Mouse (Mus musculus) forebrain, embryonic 13.5 days (tissue): ENCODE measurements around the gene Nat8l. TPM values are rescaled to one million over a fixed set of nuclear protein-coding genes. Genes with fewer than 3 reads are reported as not detected.

Experiments
- ATAC-seq: fragments of 200-750 bp; cut with Nextera tagmentation; 2 replicates; pipeline ENCODE4 v1.8.0; 2017
- H3K27ac ChIP-seq: fragments of 300-500 bp; sonication (generic); 2 replicates; pipeline ENCODE4 v1.5.1; 2015; ENCODE audit warnings: inconsistent platforms, mild to moderate bottlenecking, moderate library complexity
- H3K27me3 ChIP-seq: fragments of 300-500 bp; sonication (generic); 2 replicates; pipeline ENCODE4 v1.6.1; 2015; ENCODE audit warnings: mild to moderate bottlenecking, inconsistent platforms
- H3K36me3 ChIP-seq: fragments of 300-500 bp; sonication (generic); 2 replicates; pipeline ENCODE4 v1.6.1; 2015; ENCODE audit warnings: mild to moderate bottlenecking, inconsistent platforms; ENCODE audit not compliant: poor library complexity, severe bottlenecking
- H3K4me1 ChIP-seq: fragments of 300-500 bp; sonication (generic); 2 replicates; pipeline ENCODE4 v1.6.1; 2015; ENCODE audit warnings: inconsistent platforms
- H3K4me2 ChIP-seq: fragments of 300-500 bp; sonication (generic); 2 replicates; pipeline ENCODE4 v1.6.1; 2015; ENCODE audit warnings: inconsistent platforms, mild to moderate bottlenecking, moderate library complexity
- H3K4me3 ChIP-seq: fragments of 300-500 bp; sonication (generic); 2 replicates; pipeline ENCODE4 v1.5.1; 2015; ENCODE audit warnings: mild to moderate bottlenecking, inconsistent platforms
- H3K9ac ChIP-seq: fragments of 300-500 bp; sonication (generic); 2 replicates; pipeline ENCODE4 v1.6.1; 2015; ENCODE audit warnings: mild to moderate bottlenecking, inconsistent platforms
- H3K9me3 ChIP-seq: fragments of 300-500 bp; sonication (generic); replicated peaks from 2 replicates; pipeline ENCODE4 v1.6.1; 2016; ENCODE audit warnings: inconsistent platforms
- WGBS: fragments of 180-500 bp; shearing (Covaris S2); methylation state at CpG from one replicate; pipeline ENCODE4 v1.1.7; 2015; 5-methylcytosine and 5-hydroxymethylcytosine counted together
- polyA plus RNA-seq: library from polyadenylated mRNA; unstranded; fragments of >200 nt; fragmentation: Nextera tagmentation; extraction: Ambion mirVana; gene quantifications from 2 replicates; pipeline ENCODE4 v1.2.1, GENCODE M21; 2015

The Nat8l gene
- polyA plus RNA-seq, 1 experiment from 2014 or later = 3.2 TPM

DNA sequence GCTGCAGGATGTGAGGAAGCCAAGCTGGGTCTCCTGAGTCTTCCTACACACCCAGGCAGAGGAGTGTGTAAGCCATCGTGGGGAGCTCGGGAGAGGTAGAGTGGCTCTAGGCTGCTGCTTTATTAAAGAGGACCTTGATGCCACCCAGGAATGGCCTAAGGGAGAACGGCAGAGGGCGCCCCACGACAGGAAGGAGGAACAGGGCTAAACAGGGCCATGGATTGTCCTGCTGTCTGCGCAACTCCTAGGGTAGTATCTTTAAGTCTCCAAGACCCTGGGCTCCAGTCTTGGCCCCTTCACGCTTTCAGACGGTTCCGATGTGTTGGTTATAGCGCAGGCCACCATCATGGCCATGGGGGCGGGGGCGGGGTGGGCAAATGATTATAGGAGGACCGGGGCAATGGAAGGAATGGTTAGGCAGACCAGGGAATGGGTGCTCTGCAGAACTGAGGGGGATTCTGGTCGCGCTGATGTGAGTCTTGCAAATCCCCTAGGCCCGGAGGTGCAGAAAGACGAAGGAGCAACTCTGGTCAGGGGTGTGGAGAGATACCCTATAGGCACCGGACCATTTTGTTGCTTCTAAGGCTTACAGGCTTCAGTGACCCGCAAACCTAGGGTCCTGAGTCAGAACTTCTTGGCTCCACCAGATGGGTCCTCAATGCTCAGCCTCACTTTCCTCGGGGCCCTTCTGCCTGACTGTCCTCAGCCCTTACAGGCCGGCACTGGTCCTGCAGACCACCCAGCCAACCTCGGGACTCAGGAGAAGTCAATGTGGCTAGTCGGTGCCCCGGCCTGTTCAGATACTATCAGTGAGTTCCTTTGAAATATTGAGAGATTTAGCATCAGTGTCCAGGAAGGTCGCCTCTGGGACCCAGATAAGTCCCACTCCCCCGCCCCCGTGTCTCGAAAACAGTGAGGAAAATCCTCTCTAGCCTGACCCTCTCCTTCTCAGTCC, 836 bp upstream of the Nat8l start:
- H3K4me2 ChIP-seq = peak overlapping the region; percentile 85
- peak; percentile 1; the same call in 1 of the 2 replicates for ATAC-seq
- H3K27me3 ChIP-seq = peaks cover 11% of the 10 kb centered on the region
- H3K36me3 ChIP-seq = no peaks in the 10 kb centered on the region
- H3K27ac ChIP-seq = peak overlapping the region; percentile 98
- WGBS = 30% methylated on average over 28 of the region's 28 CpGs
- H3K4me3 ChIP-seq = peak overlapping the region; percentile 87
- no peaks in the 10 kb centered on the region for H3K9me3 ChIP-seq
- peak overlapping the region; percentile 86 for H3K9ac ChIP-seq
- H3K4me1 ChIP-seq = peaks cover 38% of the 10 kb centered on the region

GRCm38 (mm10) chr5:33996694-33997045, 886 bp downstream of the Nat8l start:
- H3K4me1 ChIP-seq = peaks cover 41% of the 10 kb centered on the region
- H3K36me3 ChIP-seq = peaks cover 16% of the 10 kb centered on the region
- peak overlapping the region; percentile 87 for H3K4me3 ChIP-seq
- peak overlapping the region; percentile 85 for H3K4me2 ChIP-seq
- H3K9me3 ChIP-seq = no peaks in the 10 kb centered on the region
- peaks cover 11% of the 10 kb centered on the region for H3K27me3 ChIP-seq
- peak overlapping the region; percentile 86 for H3K9ac ChIP-seq
- WGBS = under 1% methylated on average over 34 of the region's 55 CpGs
- H3K27ac ChIP-seq = peak overlapping the region; percentile 98
- no peak; the same call in 1 of the 2 replicates for ATAC-seq

DNA sequence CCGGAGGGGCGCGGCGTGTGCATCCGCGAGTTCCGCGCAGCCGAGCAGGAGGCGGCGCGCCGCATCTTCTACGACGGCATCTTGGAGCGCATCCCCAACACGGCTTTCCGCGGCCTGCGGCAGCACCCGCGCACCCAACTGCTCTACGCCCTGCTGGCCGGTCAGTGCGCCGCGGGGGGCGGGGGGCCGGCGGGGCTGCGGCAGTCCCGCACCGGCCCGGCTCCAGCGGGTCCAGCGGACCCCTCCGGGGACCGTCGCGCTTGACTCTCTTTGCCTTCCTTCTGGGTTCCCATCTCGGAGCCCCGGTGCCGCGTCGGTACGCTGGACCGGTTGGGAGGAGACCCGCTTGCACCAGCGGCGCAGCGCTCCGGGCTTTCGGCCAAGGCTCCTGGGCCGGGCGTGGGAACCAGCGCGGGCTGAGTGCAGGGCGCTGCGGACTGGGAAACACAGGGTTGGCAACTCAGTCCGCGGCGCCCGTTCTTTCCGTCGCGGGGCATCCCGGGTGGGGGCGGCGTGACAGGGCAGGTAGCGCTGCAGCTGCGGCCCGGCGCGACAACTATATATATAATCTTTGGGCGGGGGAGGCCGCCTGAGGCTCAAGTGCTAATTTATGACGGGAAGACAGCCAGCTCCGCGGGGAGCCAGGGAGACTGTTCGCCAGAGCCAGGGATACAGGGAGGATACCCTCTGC, 1.4 kb downstream of the Nat8l start:
- Histone ChIP-seq H3K27ac (peak overlapping the region; percentile 98), H3K9ac (peak overlapping the region; percentile 86), H3K27me3 (peaks cover 11% of the 10 kb centered on the region), H3K9me3 (no peaks in the 10 kb centered on the region), H3K4me2 (peak overlapping the region; percentile 85), H3K4me3 (peak overlapping the region; percentile 87), H3K36me3 (peaks cover 21% of the 10 kb centered on the region), H3K4me1 (peaks cover 46% of the 10 kb centered on the region)
- ATAC-seq = peak; percentile 22
- WGBS = under 1% methylated on average over 60 of the region's 80 CpGs

DNA sequence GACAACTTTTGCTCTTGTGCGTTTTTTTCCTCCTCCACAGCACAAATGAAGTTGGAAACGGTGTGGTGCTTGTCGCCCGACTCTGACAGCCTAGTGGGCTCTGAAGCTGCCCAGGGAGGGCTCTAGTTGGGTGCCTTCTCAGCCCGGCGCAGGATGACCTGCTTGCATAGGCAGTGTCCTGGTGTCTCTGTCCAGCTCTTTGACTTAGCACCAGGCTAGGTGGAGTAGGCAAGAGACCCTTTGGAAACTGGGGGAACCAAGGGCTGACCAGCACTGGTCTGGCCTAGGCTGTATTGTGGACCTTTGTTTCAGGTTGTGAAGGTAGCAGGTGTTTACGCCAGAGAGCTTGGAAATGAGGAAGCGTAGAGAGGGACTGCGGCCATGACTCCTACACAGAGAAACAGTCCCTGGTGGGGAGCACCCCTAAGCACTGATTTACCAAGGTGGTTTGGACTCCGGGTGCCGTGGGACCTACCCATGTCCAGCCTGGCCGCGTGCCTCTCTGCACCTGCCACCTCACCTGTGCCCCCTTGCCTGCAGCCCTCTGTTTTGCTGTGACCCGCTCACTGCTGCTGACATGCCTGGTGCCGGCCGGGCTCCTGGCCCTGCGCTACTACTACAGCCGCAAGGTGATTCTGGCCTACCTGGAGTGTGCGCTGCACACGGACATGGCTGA, 2.2 kb downstream of the Nat8l start:
- Histone ChIP-seq H3K4me1 (peaks cover 54% of the 10 kb centered on the region), H3K9me3 (no peaks in the 10 kb centered on the region), H3K4me3 (peak overlapping the region; percentile 87), H3K27ac (no peak overlapping the region), H3K27me3 (peaks cover 11% of the 10 kb centered on the region), H3K36me3 (peaks cover 24% of the 10 kb centered on the region), H3K4me2 (peak overlapping the region; percentile 85), H3K9ac (peak overlapping the region; percentile 86)
- 69% methylated on average over 20 of the region's 20 CpGs for WGBS
- no peak for ATAC-seq

DNA sequence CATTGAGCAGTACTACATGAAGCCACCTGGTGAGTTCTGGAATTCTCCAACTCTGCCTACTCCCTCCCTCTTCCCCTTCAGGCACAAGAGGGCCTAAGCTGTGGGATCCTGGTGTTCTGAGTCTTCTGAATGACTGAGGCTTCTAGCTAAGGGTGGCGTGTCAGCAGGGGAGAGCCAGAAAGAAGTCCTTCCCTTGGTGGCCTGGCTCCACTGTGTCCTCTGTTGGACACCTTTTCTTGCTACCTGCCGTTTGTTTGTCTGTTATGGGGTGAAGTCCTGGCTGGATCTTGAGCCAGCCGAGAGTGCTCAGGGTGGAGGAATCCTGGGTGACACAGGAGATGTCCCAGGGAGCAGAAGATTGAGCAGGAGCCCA, 2.7 kb downstream of the Nat8l start:
- Histone ChIP-seq H3K4me1 (peaks cover 59% of the 10 kb centered on the region), H3K9me3 (no peaks in the 10 kb centered on the region), H3K4me3 (peak overlapping the region; percentile 87), H3K36me3 (peaks cover 24% of the 10 kb centered on the region), H3K4me2 (peak overlapping the region; percentile 85), H3K27ac (no peak overlapping the region), H3K27me3 (peaks cover 11% of the 10 kb centered on the region), H3K9ac (peak overlapping the region; percentile 86)
- ATAC-seq = no peak
- WGBS = 86% methylated on average over 3 of the region's 3 CpGs

DNA sequence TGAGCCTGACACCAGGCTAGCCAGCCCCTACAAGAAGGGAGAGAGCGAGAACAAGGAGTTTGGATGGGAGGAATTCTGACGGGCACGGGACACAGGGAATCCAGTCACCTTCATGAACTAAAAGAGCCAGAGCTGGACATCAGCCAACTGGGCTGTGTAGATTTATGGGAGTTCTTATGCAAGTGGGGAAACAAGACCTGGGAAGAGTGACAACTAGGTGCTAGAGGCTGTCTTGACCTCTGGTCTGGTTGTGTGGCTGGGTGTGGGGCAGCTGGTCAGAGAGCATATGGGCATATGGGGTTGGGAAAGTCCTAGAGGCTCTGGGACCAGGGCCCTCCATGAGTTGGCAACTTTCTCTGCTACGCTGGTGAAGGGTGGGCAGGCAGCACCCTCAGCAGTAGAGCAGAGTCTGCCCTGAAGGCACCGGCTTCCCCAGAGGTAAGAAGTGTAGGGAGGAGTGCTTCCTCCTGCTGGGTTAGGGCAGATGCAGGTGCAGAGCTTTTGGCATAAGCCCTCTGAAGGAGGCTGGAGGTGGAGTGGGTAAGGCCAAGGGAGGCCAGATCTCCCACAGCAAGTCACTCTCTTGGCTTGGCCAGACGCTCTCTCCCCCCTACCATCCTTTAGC, 3.8 kb downstream of the Nat8l start:
- H3K9ac ChIP-seq = 0 out of 2 replicates have a peak overlapping the region, but pooled peaks have one; percentile 86
- no peak overlapping the region for H3K27ac ChIP-seq
- no peaks in the 10 kb centered on the region for H3K9me3 ChIP-seq
- H3K4me2 ChIP-seq = peak overlapping the region; percentile 85
- 0 out of 2 replicates have a peak overlapping the region, but pooled peaks have one; percentile 87 for H3K4me3 ChIP-seq
- H3K4me1 ChIP-seq = peaks cover 62% of the 10 kb centered on the region
- WGBS = 82% methylated on average over 6 of the region's 6 CpGs
- H3K36me3 ChIP-seq = peaks cover 24% of the 10 kb centered on the region
- no peak for ATAC-seq
- peaks cover 5% of the 10 kb centered on the region; the same call in 1 of the 2 replicates for H3K27me3 ChIP-seq

GRCm38 (mm10) chr5:34000809-34001208, 5.0 kb downstream of the Nat8l start:
- no peak overlapping the region for H3K27ac ChIP-seq
- H3K4me3 ChIP-seq = no peak overlapping the region
- peaks cover 53% of the 10 kb centered on the region for H3K4me1 ChIP-seq
- H3K4me2 ChIP-seq = no peak overlapping the region
- H3K9me3 ChIP-seq = no peaks in the 10 kb centered on the region
- H3K27me3 ChIP-seq = peaks cover 5% of the 10 kb centered on the region; the same call in 1 of the 2 replicates
- ATAC-seq = no peak
- H3K36me3 ChIP-seq = peaks cover 24% of the 10 kb centered on the region
- 99% methylated on average over 25 of the region's 25 CpGs for WGBS
- no peak overlapping the region for H3K9ac ChIP-seq

DNA sequence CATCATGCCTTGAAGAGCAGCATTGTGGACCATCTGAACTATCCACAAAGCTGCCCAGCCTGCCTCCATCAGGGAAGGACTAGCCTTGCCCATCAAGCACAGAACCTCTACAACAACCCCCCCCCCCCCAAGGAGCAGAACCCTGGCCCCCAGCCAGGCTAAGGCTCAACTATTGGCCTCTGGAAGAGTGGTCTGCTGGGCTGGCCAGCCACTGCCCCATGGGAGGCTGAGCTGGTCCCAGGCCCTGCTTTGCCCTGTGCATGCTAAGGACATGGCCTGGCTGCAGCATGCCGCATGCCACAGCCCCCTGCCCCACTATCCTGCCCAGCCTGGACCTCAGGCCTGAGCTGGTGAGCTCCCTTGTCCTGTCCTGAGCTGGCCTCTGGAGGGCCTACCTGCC, 5.6 kb downstream of the Nat8l start:
- no peak for ATAC-seq
- H3K27me3 ChIP-seq = peaks cover 5% of the 10 kb centered on the region; the same call in 1 of the 2 replicates
- H3K4me2 ChIP-seq = no peak overlapping the region
- no peak overlapping the region for H3K27ac ChIP-seq
- 100% methylated on average over 1 of the region's 1 CpGs for WGBS
- H3K4me3 ChIP-seq = no peak overlapping the region
- peak overlapping the region; percentile 2; the same call in 1 of the 2 replicates for H3K9ac ChIP-seq
- peaks cover 53% of the 10 kb centered on the region for H3K4me1 ChIP-seq
- no peaks in the 10 kb centered on the region for H3K9me3 ChIP-seq
- peaks cover 24% of the 10 kb centered on the region for H3K36me3 ChIP-seq

- peak; percentile 31; the same call in 1 of the 2 replicates for ATAC-seq
- no peak overlapping the region for H3K4me3 ChIP-seq
- H3K9ac ChIP-seq = no peak overlapping the region
- H3K27me3 ChIP-seq = peaks cover 5% of the 10 kb centered on the region; the same call in 1 of the 2 replicates
- H3K27ac ChIP-seq = peak overlapping the region; percentile 31; the same call in 1 of the 2 replicates
- peaks cover 48% of the 10 kb centered on the region for H3K4me1 ChIP-seq
- no peak overlapping the region for H3K4me2 ChIP-seq
- WGBS = 46% methylated on average over 4 of the region's 4 CpGs
- peaks cover 24% of the 10 kb centered on the region for H3K36me3 ChIP-seq
- H3K9me3 ChIP-seq = no peaks in the 10 kb centered on the region
Measured at GRCm38 (mm10) chr5:34002636-34003035, 6.9 kb downstream of the Nat8l start.

GRCm38 (mm10) chr5:34004618-34005017, 8.8 kb downstream of the Nat8l start:
- H3K4me3 ChIP-seq = no peak overlapping the region
- ATAC-seq = no peak
- peaks cover 28% of the 10 kb centered on the region for H3K4me1 ChIP-seq
- no peaks in the 10 kb centered on the region for H3K27me3 ChIP-seq
- H3K4me2 ChIP-seq = no peak overlapping the region
- H3K27ac ChIP-seq = no peak overlapping the region
- peaks cover 24% of the 10 kb centered on the region for H3K36me3 ChIP-seq
- 84% methylated on average over 5 of the region's 5 CpGs for WGBS
- no peaks in the 10 kb centered on the region for H3K9me3 ChIP-seq
- no peak overlapping the region for H3K9ac ChIP-seq

GRCm38 (mm10) chr5:34006832-34007231, 11.0 kb downstream of the Nat8l start:
- Histone ChIP-seq H3K9ac (no peak overlapping the region), H3K27me3 (no peaks in the 10 kb centered on the region), H3K4me2 (no peak overlapping the region), H3K36me3 (peaks cover 6% of the 10 kb centered on the region), H3K9me3 (no peaks in the 10 kb centered on the region), H3K4me3 (no peak overlapping the region), H3K27ac (no peak overlapping the region), H3K4me1 (peaks cover 20% of the 10 kb centered on the region)
- 91% methylated on average over 4 of the region's 4 CpGs for WGBS
- no peak for ATAC-seq
